Mouse (Mus musculus) forebrain, embryonic 13.5 days (tissue): ENCODE data around the gene Dlgap1. TPM values are rescaled to one million over a fixed set of nuclear protein-coding genes. Genes with fewer than 3 reads are reported as not detected.
A peak's percentile ranks its signal among the peaks of the same experiment; 100 is the strongest.

Experiments used
- ATAC-seq: fragments of 200-750 bp; cut with Nextera tagmentation; 2 replicates; pipeline ENCODE4 v1.8.0; 2017
- H3K27ac ChIP-seq: fragments of 300-500 bp; sonication (generic); 2 replicates; pipeline ENCODE4 v1.5.1; 2015; ENCODE audit warnings: inconsistent platforms, mild to moderate bottlenecking, moderate library complexity
- H3K27me3 ChIP-seq: fragments of 300-500 bp; sonication (generic); 2 replicates; pipeline ENCODE4 v1.6.1; 2015; ENCODE audit warnings: mild to moderate bottlenecking, inconsistent platforms
- H3K36me3 ChIP-seq: fragments of 300-500 bp; sonication (generic); 2 replicates; pipeline ENCODE4 v1.6.1; 2015; ENCODE audit warnings: mild to moderate bottlenecking, inconsistent platforms; ENCODE audit not compliant: poor library complexity, severe bottlenecking
- H3K4me1 ChIP-seq: fragments of 300-500 bp; sonication (generic); 2 replicates; pipeline ENCODE4 v1.6.1; 2015; ENCODE audit warnings: inconsistent platforms
- H3K4me2 ChIP-seq: fragments of 300-500 bp; sonication (generic); 2 replicates; pipeline ENCODE4 v1.6.1; 2015; ENCODE audit warnings: inconsistent platforms, mild to moderate bottlenecking, moderate library complexity
- H3K4me3 ChIP-seq: fragments of 300-500 bp; sonication (generic); 2 replicates; pipeline ENCODE4 v1.5.1; 2015; ENCODE audit warnings: mild to moderate bottlenecking, inconsistent platforms
- H3K9ac ChIP-seq: fragments of 300-500 bp; sonication (generic); 2 replicates; pipeline ENCODE4 v1.6.1; 2015; ENCODE audit warnings: mild to moderate bottlenecking, inconsistent platforms
- H3K9me3 ChIP-seq: fragments of 300-500 bp; sonication (generic); replicated peaks from 2 replicates; pipeline ENCODE4 v1.6.1; 2016; ENCODE audit warnings: inconsistent platforms
- WGBS: fragments of 180-500 bp; shearing (Covaris S2); methylation state at CpG from one replicate; pipeline ENCODE4 v1.1.7; 2015; 5-methylcytosine and 5-hydroxymethylcytosine counted together
- polyA plus RNA-seq: library from polyadenylated mRNA; unstranded; fragments of >200 nt; fragmentation: Nextera tagmentation; extraction: Ambion mirVana; gene quantifications from 2 replicates; pipeline ENCODE4 v1.2.1, GENCODE M21; 2015

Gene Dlgap1
- polyA plus RNA-seq, 1 experiment from 2014 or later = 9.3 TPM

- 74% methylated on average over 11 of the region's 11 CpGs for WGBS
- H3K27me3 ChIP-seq = no peaks in the 10 kb centered on the region
- no peaks in the 10 kb centered on the region for H3K9me3 ChIP-seq
- H3K4me2 ChIP-seq = no peak overlapping the region
- 0 out of 2 replicates have a peak, but pooled peaks cover 7% of the 10 kb centered on the region for H3K4me1 ChIP-seq
- no peaks in the 10 kb centered on the region for H3K36me3 ChIP-seq
- no peak for ATAC-seq
- no peak overlapping the region for H3K9ac ChIP-seq
- H3K27ac ChIP-seq = no peak overlapping the region
- H3K4me3 ChIP-seq = no peak overlapping the region
Measured at GRCm38 (mm10) chr17:70307418-70308176, 338.7 kb downstream of the Dlgap1 start.

GRCm38 (mm10) chr17:70308364-70309231 lies 339.7 kb downstream of the Dlgap1 start:
- peak; percentile 43; the same call in 1 of the 2 replicates for ATAC-seq
- Histone ChIP-seq H3K27me3 (no peaks in the 10 kb centered on the region), H3K4me2 (no peak overlapping the region), H3K27ac (no peak overlapping the region), H3K36me3 (no peaks in the 10 kb centered on the region), H3K4me1 (0 out of 2 replicates have a peak, but pooled peaks cover 7% of the 10 kb centered on the region), H3K4me3 (no peak overlapping the region), H3K9ac (no peak overlapping the region), H3K9me3 (no peaks in the 10 kb centered on the region)
- WGBS = 63% methylated on average over 22 of the region's 22 CpGs

GRCm38 (mm10) chr17:70316327-70316726 lies 347.5 kb downstream of the Dlgap1 start:
- Histone ChIP-seq H3K27me3 (no peaks in the 10 kb centered on the region), H3K4me2 (no peak overlapping the region), H3K4me3 (no peak overlapping the region), H3K9ac (no peak overlapping the region), H3K4me1 (no peaks in the 10 kb centered on the region), H3K27ac (no peak overlapping the region), H3K36me3 (no peaks in the 10 kb centered on the region), H3K9me3 (no peaks in the 10 kb centered on the region)
- WGBS = 85% methylated on average over 5 of the region's 5 CpGs
- ATAC-seq = no peak

- no peaks in the 10 kb centered on the region for H3K4me1 ChIP-seq
- no peak overlapping the region for H3K4me2 ChIP-seq
- H3K4me3 ChIP-seq = no peak overlapping the region
- no peak overlapping the region for H3K9ac ChIP-seq
- H3K27me3 ChIP-seq = no peaks in the 10 kb centered on the region
- no peak for ATAC-seq
- no peak overlapping the region for H3K27ac ChIP-seq
- H3K36me3 ChIP-seq = no peaks in the 10 kb centered on the region
- WGBS = 85% methylated on average over 7 of the region's 7 CpGs
- no peaks in the 10 kb centered on the region for H3K9me3 ChIP-seq
Measured at GRCm38 (mm10) chr17:70317779-70318178, 348.9 kb downstream of the Dlgap1 start.

- 94% methylated on average over 6 of the region's 6 CpGs for WGBS
Measured at GRCm38 (mm10) chr17:70321976-70322375, 353.1 kb downstream of the Dlgap1 start.

GRCm38 (mm10) chr17:70333440-70333839 lies 364.6 kb downstream of the Dlgap1 start:
- Histone ChIP-seq H3K27me3 (no peaks in the 10 kb centered on the region), H3K27ac (no peak overlapping the region), H3K9ac (no peak overlapping the region), H3K4me1 (no peaks in the 10 kb centered on the region), H3K4me3 (no peak overlapping the region), H3K36me3 (no peaks in the 10 kb centered on the region), H3K4me2 (no peak overlapping the region), H3K9me3 (no peaks in the 10 kb centered on the region)
- no peak for ATAC-seq
- 87% methylated on average over 6 of the region's 6 CpGs for WGBS

More at GRCm38 (mm10) chr17:70321976-70322375, 353.1 kb downstream of the Dlgap1 start:
- Histone ChIP-seq H3K27me3 (no peaks in the 10 kb centered on the region), H3K27ac (no peak overlapping the region), H3K9me3 (no peaks in the 10 kb centered on the region), H3K36me3 (no peaks in the 10 kb centered on the region), H3K4me2 (no peak overlapping the region), H3K4me3 (no peak overlapping the region), H3K9ac (no peak overlapping the region), H3K4me1 (no peaks in the 10 kb centered on the region)
- no peak for ATAC-seq

GRCm38 (mm10) chr17:70334171-70334570 lies 365.3 kb downstream of the Dlgap1 start:
- Histone ChIP-seq H3K27ac (no peak overlapping the region), H3K9me3 (no peaks in the 10 kb centered on the region), H3K27me3 (no peaks in the 10 kb centered on the region), H3K9ac (no peak overlapping the region), H3K4me1 (no peaks in the 10 kb centered on the region), H3K36me3 (no peaks in the 10 kb centered on the region), H3K4me3 (no peak overlapping the region), H3K4me2 (no peak overlapping the region)
- no peak for ATAC-seq
- WGBS = 62% methylated on average over 3 of the region's 3 CpGs

GRCm38 (mm10) chr17:70339821-70340220 lies 370.9 kb downstream of the Dlgap1 start:
- Histone ChIP-seq H3K4me2 (no peak overlapping the region), H3K9ac (no peak overlapping the region), H3K27me3 (no peaks in the 10 kb centered on the region), H3K4me1 (no peaks in the 10 kb centered on the region), H3K9me3 (no peaks in the 10 kb centered on the region), H3K36me3 (no peaks in the 10 kb centered on the region), H3K27ac (no peak overlapping the region), H3K4me3 (no peak overlapping the region)
- ATAC-seq = no peak
- 90% methylated on average over 7 of the region's 7 CpGs for WGBS

- Histone ChIP-seq H3K4me3 (no peak overlapping the region), H3K36me3 (no peaks in the 10 kb centered on the region), H3K27ac (no peak overlapping the region), H3K27me3 (no peaks in the 10 kb centered on the region), H3K4me2 (no peak overlapping the region), H3K9me3 (no peaks in the 10 kb centered on the region), H3K4me1 (no peaks in the 10 kb centered on the region), H3K9ac (no peak overlapping the region)
- 78% methylated on average over 8 of the region's 8 CpGs for WGBS
- ATAC-seq = no peak
Measured at GRCm38 (mm10) chr17:70341230-70341629, 372.4 kb downstream of the Dlgap1 start.

- no peaks in the 10 kb centered on the region for H3K27me3 ChIP-seq
- no peaks in the 10 kb centered on the region for H3K36me3 ChIP-seq
- 76% methylated on average over 6 of the region's 6 CpGs for WGBS
- peak; percentile 75 for ATAC-seq
- no peaks in the 10 kb centered on the region for H3K4me1 ChIP-seq
- no peak overlapping the region for H3K4me3 ChIP-seq
- no peak overlapping the region for H3K27ac ChIP-seq
- H3K9me3 ChIP-seq = no peaks in the 10 kb centered on the region
- no peak overlapping the region for H3K4me2 ChIP-seq
- H3K9ac ChIP-seq = no peak overlapping the region
Measured at GRCm38 (mm10) chr17:70341920-70342319, 373.0 kb downstream of the Dlgap1 start.

- no peaks in the 10 kb centered on the region for H3K4me1 ChIP-seq
- no peak for ATAC-seq
- WGBS = 91% methylated on average over 4 of the region's 4 CpGs
- H3K4me3 ChIP-seq = no peak overlapping the region
- H3K27ac ChIP-seq = no peak overlapping the region
- no peak overlapping the region for H3K9ac ChIP-seq
- H3K9me3 ChIP-seq = no peaks in the 10 kb centered on the region
- H3K27me3 ChIP-seq = no peaks in the 10 kb centered on the region
- H3K4me2 ChIP-seq = no peak overlapping the region
- no peaks in the 10 kb centered on the region for H3K36me3 ChIP-seq
Measured at GRCm38 (mm10) chr17:70347403-70347802, 378.5 kb downstream of the Dlgap1 start.

- peaks cover 7% of the 10 kb centered on the region; the same call in 1 of the 2 replicates for H3K4me1 ChIP-seq
- H3K27me3 ChIP-seq = no peaks in the 10 kb centered on the region
- no peak overlapping the region for H3K9ac ChIP-seq
- no peak overlapping the region for H3K4me2 ChIP-seq
- no peak overlapping the region for H3K4me3 ChIP-seq
- peak; percentile 95 for ATAC-seq
- no peaks in the 10 kb centered on the region for H3K36me3 ChIP-seq
- H3K9me3 ChIP-seq = no peaks in the 10 kb centered on the region
- peak overlapping the region; percentile 59; the same call in 1 of the 2 replicates for H3K27ac ChIP-seq
- WGBS = 60% methylated on average over 3 of the region's 3 CpGs
Measured at GRCm38 (mm10) chr17:70363561-70363960, 394.7 kb downstream of the Dlgap1 start.
